Mouse (Mus musculus): ENCODE measurements around the gene Blm.

DNA sequence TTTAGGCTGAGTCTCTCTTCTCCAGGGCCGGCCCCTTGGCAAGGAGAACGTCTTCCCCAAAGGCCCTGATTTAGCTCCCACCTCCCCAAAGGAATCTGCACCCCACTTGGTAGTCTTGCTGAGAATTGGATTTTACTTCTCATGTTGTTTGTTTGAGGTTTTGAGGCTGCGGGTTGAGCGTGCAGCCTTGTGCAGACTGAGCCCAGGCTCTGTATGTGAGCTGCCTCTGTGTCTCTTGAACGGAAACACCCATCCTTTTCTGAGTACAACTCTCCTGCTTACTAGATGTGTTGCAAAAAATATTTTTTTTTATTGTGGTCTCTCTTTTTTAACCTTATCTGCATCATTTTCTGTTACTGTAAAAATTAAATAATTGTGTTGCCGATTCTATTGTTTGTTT lies 113.3 kb downstream of the Blm start:
- TF ChIP-seq CTCF (IDR thresholded peaks at IDR 0.05; ENCODE audit: control insufficient read depth, insufficient read depth, low read length) (no peak), POLR2A (IDR thresholded peaks at IDR 0.05; ENCODE audit: borderline replicate concordance, control insufficient read depth, low read depth, low read length) (no peak)
